ENCODE assay signal across 21 mouse cellular contexts in genomic region chrX:139800406-139800878, GRCm38 (mm10). TPM values are rescaled to one million over a fixed set of nuclear protein-coding genes. Genes with fewer than 3 reads are reported as not detected.
DNase-seq lines count a peak whose midpoint lies in the region; ATAC-seq and TF ChIP-seq lines count a peak whose summit lies in the region.
"Had no signal": no experiment of that assay in that cellular context is flagged by ENCODE, and none has a peak within 500 bp of the region (broad histone marks: within the 10 kb centered on the region; RNA-seq: fewer than 3 reads in every experiment).

Gene Cldn2, plus strand, starts transcription at chrX:139800828.

- no peaks in the 10 kb centered on the region for H3K79me2 ChIP-seq in liver, adult 2 months (ENCODE audit: control insufficient read depth, insufficient read depth, low read length)

- TF ChIP-seq CTCF in liver, adult 2 months (IDR thresholded peaks at IDR 0.05; ENCODE audit: low read depth, low read length), result no peak

- no peak for TF ChIP-seq POLR2A in liver, adult 2 months (IDR thresholded peaks at IDR 0.05; ENCODE audit: extremely low read depth, insufficient read depth, low read length)

- no peak for DNase-seq in liver, adult 2 months (ENCODE audit: extremely low read depth, low read depth, low spot score)
- DNase-seq in liver, result no peak
- DNase-seq in R1 (ENCODE audit: low read depth, low spot score), result peak; percentile 59
- peak; percentile 41 for DNase-seq in lung, postnatal 25 days (ENCODE audit: low spot score)
- DNase-seq in layer of hippocampus, postnatal 10 days (ENCODE audit: low spot score in 2 of 2), result no peak
- no peak for DNase-seq in midbrain, embryonic 10.5 days (ENCODE audit: low spot score)
- DNase-seq: cerebellum, adult 2 months; heart, adult 18-20 months; heart, postnatal 36 days; left cerebral cortex, postnatal 4 days; retina, postnatal 1 day had no signal

- no peak within 1 kb of the TSS for H3K27ac ChIP-seq in liver, adult 2 months (replicated peaks; ENCODE audit: insufficient read depth, low read depth, low read length)
- H3K27ac ChIP-seq in kidney, embryonic 15.5 days, result no peak within 1 kb of the TSS
- H3K27ac ChIP-seq in midbrain, embryonic 10.5 days (replicated peaks), result no peak within 1 kb of the TSS
- H3K27ac ChIP-seq: forebrain, embryonic 10.5 days; hindbrain, embryonic 14.5 days; left cerebral cortex, adult 2 months; midbrain, embryonic 15.5 days had no signal

- ATAC-seq in kidney, embryonic 15.5 days (replicated peaks; ENCODE audit: low FRiP score), result no peak
- ATAC-seq: midbrain, embryonic 15.5 days had no signal

- H3K27me3 ChIP-seq in liver, adult 2 months (ENCODE audit: control insufficient read depth, insufficient read depth, low read length), result no peaks in the 10 kb centered on the region
- H3K27me3 ChIP-seq in kidney, embryonic 15.5 days, result peaks cover 49% of the 10 kb centered on the region
- H3K27me3 ChIP-seq in midbrain, embryonic 10.5 days (ENCODE audit: low read depth, poor library complexity, severe bottlenecking), result peaks cover 97% of the 10 kb centered on the region
- H3K27me3 ChIP-seq: CH12.LX had no signal

- no peaks in the 10 kb centered on the region for H3K9me3 ChIP-seq in kidney, embryonic 15.5 days (replicated peaks)
- H3K9me3 ChIP-seq in midbrain, embryonic 10.5 days (replicated peaks), result no peaks in the 10 kb centered on the region
- H3K9me3 ChIP-seq: forebrain, embryonic 10.5 days; midbrain, embryonic 15.5 days had no signal

- H3K4me2 ChIP-seq in kidney, embryonic 15.5 days, result no peak within 1 kb of the TSS
- H3K4me2 ChIP-seq: hindbrain, embryonic 14.5 days; liver, embryonic 11.5 days; midbrain, embryonic 15.5 days had no signal

- no peaks in the 10 kb centered on the region for H3K36me3 ChIP-seq in liver, adult 2 months (ENCODE audit: control insufficient read depth, insufficient read depth, low read length)
- no peaks in the 10 kb centered on the region for H3K36me3 ChIP-seq in kidney, embryonic 15.5 days
- no peaks in the 10 kb centered on the region for H3K36me3 ChIP-seq in midbrain, embryonic 10.5 days
- H3K36me3 ChIP-seq: forebrain, embryonic 10.5 days; midbrain, embryonic 15.5 days had no signal

- 84% methylated on average over 8 of the region's 8 CpGs for WGBS in liver, adult 2 months
- WGBS in kidney, embryonic 15.5 days, result 74% methylated on average over 8 of the region's 8 CpGs
- 68% methylated on average over 8 of the region's 8 CpGs for WGBS in midbrain, embryonic 10.5 days

- H3K9ac ChIP-seq in liver, adult 2 months (ENCODE audit: low read depth, low read length), result no peak within 1 kb of the TSS
- no peak within 1 kb of the TSS for H3K9ac ChIP-seq in kidney, embryonic 15.5 days
- H3K9ac ChIP-seq: hindbrain, embryonic 14.5 days; midbrain, embryonic 15.5 days had no signal

- peaks cover 3% of the 10 kb centered on the region; the same call in 1 of the 2 replicates for H3K4me1 ChIP-seq in liver, adult 2 months (ENCODE audit: control insufficient read depth, insufficient read depth, low read length)
- H3K4me1 ChIP-seq in kidney, embryonic 15.5 days, result no peaks in the 10 kb centered on the region
- no peaks in the 10 kb centered on the region for H3K4me1 ChIP-seq in midbrain, embryonic 10.5 days
- H3K4me1 ChIP-seq: forebrain, embryonic 10.5 days; midbrain, embryonic 15.5 days had no signal

- no peak within 1 kb of the TSS for H3K4me3 ChIP-seq in liver, adult 2 months (ENCODE audit: insufficient read depth, low read depth, low read length)
- no peak within 1 kb of the TSS for H3K4me3 ChIP-seq in kidney, embryonic 15.5 days (replicated peaks)
- no peak within 1 kb of the TSS for H3K4me3 ChIP-seq in midbrain, embryonic 10.5 days
- H3K4me3 ChIP-seq: forebrain, embryonic 10.5 days; left cerebral cortex, adult 2 months; midbrain, embryonic 15.5 days had no signal

RNA-seq across cellular contexts. Expression of gene Cldn2, which starts in this region (rescaled TPM):
- 22.4 and 23.1 TPM in 2 replicates for total RNA-seq in liver, adult 2 months (2014; rRNA removed)
- 42.9 and 59.2 TPM in 2 replicates for polyA plus RNA-seq in liver, adult 2 months (2012; rRNA removed)
- 31.2 and 31.6 TPM in 2 replicates for polyA plus RNA-seq in kidney, embryonic 15.5 days (2015; fragmentation: Nextera tagmentation; extraction: Ambion mirVana)
- total RNA-seq in layer of hippocampus, postnatal 10 days (2021), result 1 to 10 TPM in 1 of 2 experiments, under 1 TPM in 1; 0.91 to 3.1 TPM
- 0.11 and 0.15 TPM in 2 replicates for polyA plus RNA-seq in midbrain, embryonic 10.5 days (2016; fragmentation: Nextera tagmentation; extraction: Ambion mirVana)
- total RNA-seq: CH12.LX; heart, adult 18-20 months; heart, postnatal 36 days; megakaryocyte, adult 5-6 weeks; MEL had no signal
- polyA plus RNA-seq: heart, embryonic 14.5 days had no signal

Comparison
In these comparisons a context has a peak if more than half of its experiments do, and no peak if none do; other contexts are left out.
1. RNA of gene Cldn2 (polyA plus RNA-seq): 42.9 to 59.2 TPM in liver, adult 2 months and 31.2 to 31.6 TPM in kidney, embryonic 15.5 days; 0.11 to 0.15 TPM in midbrain, embryonic 10.5 days; every median in the first group is over 10 times any median in the second.
2. DNase-seq: peak in R1 (single experiment) and lung, postnatal 25 days (single experiment); none in liver, adult 2 months (single experiment), liver (single experiment), layer of hippocampus, postnatal 10 days (0 of 2) and midbrain, embryonic 10.5 days (single experiment).